Mouse (Mus musculus) left cerebral cortex, postnatal 36 days (tissue): ENCODE measurements at regions not wholly inside any gene's neighbourhood (a gene's known extent, or its start where the extent isn't known, plus 50 kb on each side); places are given as distances from the start of the nearest gene placed in this dataset. TPM values are rescaled to one million over a fixed set of nuclear protein-coding genes. Genes with fewer than 3 reads are reported as not detected.

Experiments used
- DNase-seq, 2 experiments: peaks; one replicate each; pipeline ENCODE4 v3.0.0; 2021 to 2022; ENCODE audit warnings: low spot score in 2 of 2, mixed read lengths in 1 of 2
- intact Hi-C: fragments of 180-260 bp; cut with DNase I; formaldehyde crosslinking; loops from one replicate; pipeline ENCODE4 v1.15.1; 2025
- microRNA-seq: library from miRNA; unstranded; fragments of <30 nt; microRNA quantifications from one replicate; pipeline ENCODE4 v1.2.0, GENCODE M21; 2022

DNA sequence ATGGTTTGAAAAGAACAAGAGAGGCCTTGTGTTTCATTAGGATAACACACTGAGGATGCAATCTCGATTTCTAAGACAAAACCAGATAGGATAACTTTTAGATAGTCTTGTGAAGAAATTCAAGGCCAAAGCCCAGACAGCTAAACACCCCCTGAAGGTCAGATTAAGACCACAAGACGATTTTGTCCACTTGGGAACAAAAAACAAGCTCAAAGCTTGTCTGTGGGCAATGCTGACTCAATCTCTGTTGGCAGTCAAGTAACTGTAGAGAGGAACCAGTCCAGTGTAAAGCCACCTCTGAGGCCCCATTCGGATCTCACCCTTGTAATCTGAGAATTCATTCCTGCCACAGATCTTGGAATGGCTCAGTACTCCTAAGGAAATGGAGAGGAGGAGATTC, 75.7 kb upstream of the Slc39a10 start:
- intact Hi-C loops: no loop called here
- no peak for DNase-seq

DNA sequence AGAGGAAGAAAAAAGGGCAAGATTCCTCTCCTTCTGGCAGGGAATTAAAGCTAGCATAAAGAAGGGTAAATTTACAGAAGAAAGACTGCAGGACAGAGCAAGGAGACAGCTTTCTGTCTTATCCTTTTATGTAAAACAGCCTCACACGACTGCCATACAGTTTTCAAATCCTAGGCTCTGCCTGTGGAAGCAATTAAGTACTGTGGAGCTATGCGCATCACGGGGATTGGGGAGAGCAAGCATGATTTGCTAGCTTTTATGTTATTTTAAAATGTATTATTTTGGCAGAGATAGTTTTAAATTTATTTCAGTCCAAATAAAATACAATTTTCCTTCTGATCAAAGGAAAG, 74.2 kb upstream of the Slc39a10 start:
- intact Hi-C loops: loop anchor here (2.0 kb wide), 1 partner anchor 114 kb away; no protein-coding TSS in a partner anchor
- no peak for DNase-seq

DNA sequence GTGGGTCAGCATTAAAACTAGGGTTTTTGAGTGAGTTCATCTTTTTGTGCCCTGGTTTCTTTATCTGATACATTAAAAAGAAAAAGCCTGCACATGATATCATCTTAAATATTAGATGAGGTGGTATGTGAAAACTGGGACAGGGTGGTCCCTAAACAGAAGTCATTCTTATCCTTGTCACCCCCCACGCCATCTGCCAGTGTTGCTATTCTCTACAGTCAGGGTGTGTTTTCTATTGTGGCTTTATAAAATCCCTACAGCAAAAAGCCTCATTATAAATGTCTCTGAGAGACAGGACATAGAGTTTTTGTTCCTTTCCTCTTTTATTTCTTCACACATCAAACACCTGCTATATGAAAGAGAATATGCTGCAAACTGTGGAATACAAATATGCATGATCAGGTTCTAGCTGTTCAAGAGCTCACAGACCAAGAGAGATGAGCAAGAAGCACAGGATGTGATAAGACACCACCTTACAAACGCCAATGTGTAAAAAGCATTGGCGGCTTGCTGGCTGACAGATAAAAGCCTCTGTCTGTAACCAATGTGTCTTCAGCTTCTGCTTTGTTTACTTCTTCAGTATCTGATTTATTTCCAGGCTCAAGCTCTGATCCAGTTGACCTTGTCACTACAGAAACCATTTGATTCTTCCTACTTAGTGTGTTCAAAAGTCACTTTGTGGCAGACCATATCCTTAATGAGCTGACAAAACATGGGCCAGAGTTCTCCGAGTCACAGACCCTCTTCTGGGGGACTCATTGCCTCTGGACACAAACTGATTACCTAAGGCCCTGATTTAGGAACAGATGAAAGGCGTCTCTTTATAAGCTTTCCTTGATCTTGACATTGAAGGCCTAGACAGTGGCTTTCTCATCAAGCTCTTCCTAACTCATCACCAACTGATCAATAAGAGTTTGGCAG, 73.6 kb upstream of the Slc39a10 start:
- intact Hi-C loops: loop anchor here (2.0 kb wide), 1 partner anchor 113 kb away; no protein-coding TSS in a partner anchor
- peak; percentile 50 to 71 for DNase-seq

DNA sequence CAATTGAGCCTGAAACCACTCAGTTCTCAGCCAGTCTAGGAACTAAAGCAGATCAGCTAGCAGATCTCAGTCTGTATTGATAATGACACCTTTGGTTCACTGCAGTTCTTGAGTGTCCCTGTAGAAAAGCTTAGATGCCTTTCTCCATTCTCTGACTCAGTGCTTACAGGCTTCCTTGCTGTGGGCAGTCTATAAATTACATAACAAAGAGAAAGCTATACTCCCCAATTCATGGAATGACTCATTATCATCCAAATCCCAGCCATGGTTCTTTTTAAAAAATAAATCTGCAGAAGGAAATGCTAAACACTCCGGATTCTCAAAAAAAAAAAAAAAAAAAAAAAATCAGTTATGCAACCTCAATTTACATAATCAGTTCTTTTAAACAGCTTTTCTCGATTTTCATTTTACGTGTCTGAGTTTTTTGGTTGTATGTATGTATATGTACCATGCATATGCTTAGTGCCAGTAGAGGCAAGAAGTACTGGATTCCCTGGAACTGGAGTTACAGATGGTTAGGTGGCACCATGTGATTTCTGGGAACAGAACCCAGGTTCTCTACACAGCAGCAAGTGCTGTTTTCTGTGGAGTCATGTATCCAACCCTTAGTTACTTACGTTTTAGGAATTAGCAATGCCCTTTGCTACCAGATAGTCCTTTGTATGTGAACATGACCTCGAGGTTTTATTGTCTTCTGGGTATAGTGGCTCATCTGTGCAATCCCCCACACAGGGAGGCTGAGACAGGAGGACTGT, 71.5 kb upstream of the Slc39a10 start:
- peak in 1 of 2 experiments; percentile 55 for DNase-seq
- intact Hi-C loops: loop anchor here (1.0 kb wide), 1 partner anchor 27 kb away; no protein-coding TSS in a partner anchor

Small RNA genes lying in the stretch of these regions (microRNA-seq; reads per million reads assigned to microRNA genes)
- gene Mir6350: not detected
